Mouse (Mus musculus) B cell, adult 62 days (primary cell): ENCODE results near the gene Depdc1a. TPM values are rescaled to one million over a fixed set of nuclear protein-coding genes. Genes with fewer than 3 reads are reported as not detected.

Source experiments
- total RNA-seq: library from RNA; stranded (reverse); gene quantifications from 4 replicates; pipeline ENCODE4 v1.2.4, GENCODE M21; 2023

Depdc1a gene
- total RNA-seq: 1.1 to 1.9 TPM (median 1.2 TPM) in 4 replicates

DNA sequence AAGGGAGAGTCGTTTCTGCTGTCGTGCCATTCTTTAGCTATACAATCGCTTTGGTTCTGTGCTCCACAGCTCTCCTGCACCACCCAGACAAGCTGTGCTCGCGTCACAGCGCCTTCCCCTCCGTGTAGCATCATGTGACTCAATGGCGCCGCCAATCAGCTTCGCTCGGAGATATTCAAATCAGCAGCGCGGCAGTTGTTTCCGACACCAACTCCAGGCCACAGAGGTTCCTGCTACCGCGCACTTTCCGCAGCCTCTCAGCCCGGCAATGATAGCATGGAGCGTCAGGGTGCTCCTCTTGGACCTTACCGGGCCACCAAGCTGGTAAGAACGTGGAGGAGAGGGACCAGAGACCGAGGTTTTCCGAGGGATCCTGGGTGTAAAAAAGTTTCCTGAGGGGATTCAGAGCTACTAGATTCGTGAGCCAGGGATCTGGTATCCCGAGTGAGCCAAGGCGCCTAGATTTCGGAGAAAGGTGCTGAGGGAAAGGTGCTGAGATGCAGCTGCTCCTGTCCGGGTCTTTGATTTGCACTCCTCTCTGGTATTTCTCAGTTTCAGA lies at the start of gene Depdc1a:
Depdc1a (plus strand) TSS at position 191 of the 559 bp plus-strand sequence.

Other genes starting within 250 kb of the Depdc1a start
- not detected in 4 replicates for gene Rpe65, start 103.7 kb downstream of the Depdc1a start, total RNA-seq